Mouse (Mus musculus) forebrain, embryonic 12.5 days (tissue): ENCODE results near the gene Rbms1. TPM values are rescaled to one million over a fixed set of nuclear protein-coding genes. Genes with fewer than 3 reads are reported as not detected.

Experiments used
- ATAC-seq: fragments of 200-750 bp; cut with Nextera tagmentation; 2 replicates; pipeline ENCODE4 v1.8.0; 2017; ENCODE audit warnings: moderate TSS enrichment; ENCODE audit not compliant: low FRiP score
- H3K27ac ChIP-seq: fragments of 300-500 bp; sonication (generic); 2 replicates; pipeline ENCODE4 v1.5.1; 2016; ENCODE audit warnings: mild to moderate bottlenecking
- H3K27me3 ChIP-seq: fragments of 300-500 bp; sonication (generic); 2 replicates; pipeline ENCODE4 v1.6.1; 2016; ENCODE audit warnings: mild to moderate bottlenecking
- H3K36me3 ChIP-seq: fragments of 300-500 bp; sonication (generic); replicated peaks from 2 replicates; pipeline ENCODE4 v1.6.1; 2016; ENCODE audit warnings: mild to moderate bottlenecking
- H3K4me1 ChIP-seq: fragments of 300-500 bp; sonication (generic); 2 replicates; pipeline ENCODE4 v1.6.1; 2016
- H3K4me2 ChIP-seq: fragments of 300-500 bp; sonication (generic); 2 replicates; pipeline ENCODE4 v1.6.1; 2016; ENCODE audit warnings: mild to moderate bottlenecking, moderate library complexity
- H3K4me3 ChIP-seq: fragments of 300-500 bp; sonication (generic); replicated peaks from 2 replicates; pipeline ENCODE4 v1.5.1; 2016; ENCODE audit warnings: mild to moderate bottlenecking
- H3K9ac ChIP-seq: fragments of 300-500 bp; sonication (generic); 2 replicates; pipeline ENCODE4 v1.6.1; 2016; ENCODE audit warnings: mild to moderate bottlenecking
- H3K9me3 ChIP-seq: fragments of 300-500 bp; sonication (generic); 2 replicates; pipeline ENCODE4 v1.6.1; 2016
- WGBS: fragments of 180-500 bp; shearing (Covaris S2); methylation state at CpG from one replicate; pipeline ENCODE4 v1.1.7; 2016; 5-methylcytosine and 5-hydroxymethylcytosine counted together
- polyA plus RNA-seq: library from polyadenylated mRNA; unstranded; fragments of >200 nt; fragmentation: Nextera tagmentation; extraction: Ambion mirVana; gene quantifications from 2 replicates; pipeline ENCODE4 v1.2.1, GENCODE M21; 2016

Gene Rbms1
- polyA plus RNA-seq, 1 experiment from 2014 or later, result 31.9 TPM

DNA sequence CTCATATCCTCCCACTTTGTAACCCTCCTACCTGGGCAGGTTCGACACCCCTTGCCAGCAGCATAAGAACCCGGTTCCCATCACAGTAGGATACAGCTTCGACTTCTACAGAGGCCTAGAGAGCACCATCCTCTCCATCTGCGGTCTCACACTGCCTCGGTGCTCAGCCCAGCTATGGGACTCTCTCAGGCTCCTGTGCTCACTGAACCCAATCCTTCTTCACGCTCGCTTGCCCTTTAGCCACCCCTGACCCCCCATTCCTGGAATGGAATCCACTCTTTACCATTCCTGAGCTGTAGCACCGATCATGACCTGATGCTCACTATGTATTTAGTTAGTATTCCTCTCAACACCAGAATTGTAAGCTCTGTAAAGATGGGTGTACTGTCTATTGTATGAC lies 257.6 kb downstream of the Rbms1 start:
- H3K4me2 ChIP-seq, result no peak overlapping the region
- WGBS, result 92% methylated on average over 8 of the region's 8 CpGs
- H3K9me3 ChIP-seq, result no peaks in the 10 kb centered on the region
- H3K4me3 ChIP-seq, result no peak overlapping the region
- no peak for ATAC-seq
- peaks cover 5% of the 10 kb centered on the region; the same call in 1 of the 2 replicates for H3K27me3 ChIP-seq
- no peaks in the 10 kb centered on the region for H3K36me3 ChIP-seq
- no peak overlapping the region for H3K9ac ChIP-seq
- H3K27ac ChIP-seq, result no peak overlapping the region
- no peaks in the 10 kb centered on the region for H3K4me1 ChIP-seq

DNA sequence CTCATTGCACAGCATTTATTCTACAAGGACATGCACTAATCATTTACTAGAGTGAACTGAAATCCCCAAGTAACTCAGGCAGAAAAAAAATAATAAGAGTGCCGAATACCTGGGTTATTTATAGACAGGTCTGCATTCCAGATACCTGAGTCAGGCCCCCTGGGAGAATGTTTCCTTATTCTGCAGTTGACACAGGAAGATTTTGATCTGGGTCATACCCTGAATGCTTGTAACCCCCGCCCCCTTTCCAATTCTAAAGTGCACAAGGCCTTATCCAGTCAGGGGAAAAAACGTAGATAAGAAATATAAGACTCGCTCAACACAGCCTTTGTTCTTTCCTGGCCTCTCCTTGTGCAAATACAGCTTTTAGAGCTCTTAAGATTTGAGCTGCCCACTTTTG lies 259.7 kb downstream of the Rbms1 start:
- no peak for ATAC-seq

DNA sequence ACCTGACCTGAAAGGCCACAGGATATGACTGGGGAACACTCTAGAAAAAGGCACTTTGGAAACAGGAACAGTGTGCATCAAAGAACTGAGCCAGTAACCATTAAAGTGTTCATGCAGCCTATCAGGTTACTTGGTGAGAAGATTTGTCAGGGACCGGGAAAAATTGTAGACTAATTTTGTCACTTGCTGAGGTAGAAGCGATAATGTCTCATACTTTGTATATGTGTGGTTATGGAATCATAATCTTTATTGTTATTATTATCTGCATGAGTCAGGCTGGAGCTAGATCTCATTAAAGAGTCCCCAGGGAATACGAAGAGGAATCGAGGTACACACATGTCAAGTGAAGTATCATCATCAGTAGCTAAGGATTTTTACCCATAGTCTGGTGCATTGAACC lies 262.0 kb downstream of the Rbms1 start:
- ATAC-seq, result no peak
- H3K4me3 ChIP-seq, result no peak overlapping the region
- H3K9ac ChIP-seq, result no peak overlapping the region
- 89% methylated on average over 4 of the region's 4 CpGs for WGBS
- no peak overlapping the region for H3K4me2 ChIP-seq
- peaks cover 5% of the 10 kb centered on the region for H3K4me1 ChIP-seq
- no peak overlapping the region for H3K27ac ChIP-seq
- H3K27me3 ChIP-seq, result no peaks in the 10 kb centered on the region
- no peaks in the 10 kb centered on the region for H3K9me3 ChIP-seq
- H3K36me3 ChIP-seq, result no peaks in the 10 kb centered on the region

More for the DNA sequence above, 259.7 kb downstream of the Rbms1 start:
- no peak overlapping the region for H3K27ac ChIP-seq
- no peak overlapping the region for H3K4me3 ChIP-seq
- H3K4me2 ChIP-seq, result no peak overlapping the region
- H3K9me3 ChIP-seq, result no peaks in the 10 kb centered on the region
- no peak overlapping the region for H3K9ac ChIP-seq
- H3K36me3 ChIP-seq, result no peaks in the 10 kb centered on the region
- 74% methylated on average over 4 of the region's 4 CpGs for WGBS
- peaks cover 1% of the 10 kb centered on the region for H3K4me1 ChIP-seq
- H3K27me3 ChIP-seq, result no peaks in the 10 kb centered on the region

Other genes starting within 250 kb of the Rbms1 start
- 0.20 and 0.47 TPM in 2 replicates for gene Itgb6, start 240.5 kb downstream of the Rbms1 start, polyA plus RNA-seq